Mouse (Mus musculus): ENCODE measurements around the gene Znrd1as.

DNA sequence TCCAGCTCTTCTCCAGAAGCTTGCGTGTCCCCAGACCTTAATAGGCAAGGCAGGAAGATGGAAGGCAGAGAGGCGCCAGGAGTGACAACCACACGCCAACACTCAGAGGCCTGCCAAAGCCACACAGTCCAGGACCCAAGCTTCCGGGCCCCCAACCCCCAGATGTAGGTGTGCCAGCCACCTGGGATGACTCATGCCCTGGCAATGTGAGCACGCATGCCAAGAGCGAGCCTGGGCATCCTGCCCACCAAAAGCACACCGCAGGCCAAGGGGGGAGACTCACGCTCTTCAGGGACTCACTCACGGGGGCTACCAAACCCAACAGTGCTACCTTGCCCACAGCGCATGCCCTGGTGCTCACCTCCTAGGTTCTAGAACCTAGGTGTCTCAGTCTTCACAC is 16.0 kb upstream of the Znrd1as start:
- TF ChIP-seq CTCF (IDR thresholded peaks at IDR 0.05; ENCODE audit: extremely low read depth, insufficient read depth, low read length) (no peak), POLR2A (IDR thresholded peaks at IDR 0.05; ENCODE audit: extremely low read depth, insufficient read depth, low read length) (no peak; the same call in 1 of the 2 replicates)

All from cortical plate, adult 2 months (tissue).